ENCODE assay signal across 8 mouse cellular contexts in the genomic region with DNA sequence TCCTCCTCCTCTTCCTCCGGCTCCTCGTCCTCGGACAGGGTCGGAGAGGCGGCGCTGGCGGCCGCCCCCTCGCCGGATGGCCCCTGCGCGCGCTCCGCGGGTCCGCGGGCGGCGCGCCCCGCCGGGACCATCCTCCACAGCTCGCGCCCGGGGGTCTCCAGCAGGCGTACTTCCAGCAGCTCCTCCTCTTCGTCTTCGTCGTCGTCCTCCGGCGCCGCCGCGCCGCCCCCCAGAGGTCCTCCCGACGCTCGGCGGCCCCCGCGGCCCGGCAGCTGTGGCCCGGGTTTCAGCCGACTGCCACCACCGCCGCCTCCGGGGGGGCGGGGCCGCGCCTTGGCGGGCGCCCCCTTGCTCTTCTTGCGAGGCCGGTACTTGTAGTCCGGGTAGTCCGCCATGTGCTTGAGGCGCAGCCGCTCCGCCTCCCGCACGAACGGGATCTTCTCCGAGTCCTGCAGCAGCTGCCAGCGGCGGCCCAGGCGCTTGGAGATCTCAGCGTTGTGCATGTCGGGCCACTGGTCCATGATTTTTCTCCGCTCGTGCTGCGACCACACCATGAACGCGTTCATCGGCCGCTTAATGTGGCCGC. TPM values are rescaled to one million over a fixed set of nuclear protein-coding genes. Genes with fewer than 3 reads are reported as not detected.
DNase-seq lines count a peak whose midpoint lies in the region; ATAC-seq and TF ChIP-seq lines count a peak whose summit lies in the region.

No protein-coding gene starts in this region.

- peak overlapping the region; percentile 88 for H3K4me3 ChIP-seq in kidney, adult 2 months (ENCODE audit: insufficient read depth, low read depth, low read length)
- H3K4me3 ChIP-seq in limb, embryonic 13.5 days = peak overlapping the region; percentile 92
- H3K4me3 ChIP-seq in midbrain, postnatal 0 days (ENCODE audit: low read depth, low read length) = peak overlapping the region; percentile 74

- no peak for TF ChIP-seq POLR2A in kidney, adult 2 months (IDR thresholded peaks at IDR 0.05; ENCODE audit: low read depth, low read length)

- H3K9ac ChIP-seq in limb, embryonic 13.5 days = peak overlapping the region; percentile 98
- peak overlapping the region; percentile 94 for H3K9ac ChIP-seq in midbrain, postnatal 0 days (replicated peaks; ENCODE audit: low read length, poor library complexity, severe bottlenecking)

- under 1% methylated on average over 62 of the region's 77 CpGs for WGBS in kidney, adult 2 months
- WGBS in limb, embryonic 13.5 days = under 1% methylated on average over 74 of the region's 77 CpGs
- WGBS in midbrain, postnatal 0 days = under 1% methylated on average over 34 of the region's 77 CpGs

- no peaks in the 10 kb centered on the region for H3K9me3 ChIP-seq in limb, embryonic 13.5 days
- no peaks in the 10 kb centered on the region for H3K9me3 ChIP-seq in midbrain, postnatal 0 days (ENCODE audit: low read length)

- ATAC-seq in limb, embryonic 13.5 days (ENCODE audit: low FRiP score, low read depth) = no peak
- ATAC-seq in midbrain, postnatal 0 days (ENCODE audit: low FRiP score) = peak; percentile 8; the same call in 1 of the 2 replicates

- H3K27me3 ChIP-seq in kidney, adult 2 months (replicated peaks; ENCODE audit: control insufficient read depth, insufficient read depth, low read length) = no peaks in the 10 kb centered on the region
- H3K27me3 ChIP-seq in limb, embryonic 13.5 days = no peaks in the 10 kb centered on the region
- H3K27me3 ChIP-seq in midbrain, postnatal 0 days (ENCODE audit: insufficient read depth, low read length) = no peaks in the 10 kb centered on the region

- peak overlapping the region; percentile 94 for H3K4me2 ChIP-seq in limb, embryonic 13.5 days (replicated peaks)
- peak overlapping the region; percentile 91 for H3K4me2 ChIP-seq in midbrain, postnatal 0 days (ENCODE audit: low read depth, low read length, poor library complexity, severe bottlenecking)

- H3K4me1 ChIP-seq in kidney, adult 2 months (ENCODE audit: control insufficient read depth, insufficient read depth, low read length) = no peaks in the 10 kb centered on the region; the same call in 1 of the 2 replicates
- H3K4me1 ChIP-seq in limb, embryonic 13.5 days = peaks cover 40% of the 10 kb centered on the region
- H3K4me1 ChIP-seq in midbrain, postnatal 0 days (ENCODE audit: insufficient read depth, low read length) = peaks cover 10% of the 10 kb centered on the region; the same call in 1 of the 2 replicates

- no peaks in the 10 kb centered on the region for H3K36me3 ChIP-seq in kidney, adult 2 months (ENCODE audit: control insufficient read depth, insufficient read depth, low read length)
- H3K36me3 ChIP-seq in limb, embryonic 13.5 days = peaks cover 17% of the 10 kb centered on the region
- H3K36me3 ChIP-seq in midbrain, postnatal 0 days (ENCODE audit: insufficient read depth, low read length) = no peaks in the 10 kb centered on the region

- TF ChIP-seq CTCF in kidney, adult 2 months (conservative IDR thresholded peaks at IDR 0.05; ENCODE audit: insufficient read depth, insufficient read length, low read depth, low read length) = no peak
- TF ChIP-seq CTCF in midbrain, postnatal 0 days (IDR thresholded peaks at IDR 0.05) = peak; percentile 14; the same call in 1 of the 2 replicates

- peak overlapping the region; percentile 85 for H3K27ac ChIP-seq in kidney, adult 2 months (ENCODE audit: insufficient read depth, low read depth, low read length)
- H3K27ac ChIP-seq in limb, embryonic 13.5 days = peak overlapping the region; percentile 99
- H3K27ac ChIP-seq in midbrain, postnatal 0 days (ENCODE audit: low read depth, low read length) = peak overlapping the region; percentile 99

- DNase-seq in layer of hippocampus, adult 11-12 months (ENCODE audit: low spot score) = peak; percentile 88
- no peak for DNase-seq in layer of hippocampus, adult 9-10 months (ENCODE audit: low spot score)
- DNase-seq in embryo, embryonic 9.5 days (ENCODE audit: extremely low spot score) = peak; percentile 81
- peak; percentile 76 to 82 for DNase-seq in heart, adult 18-20 months
- peak; percentile 85 for DNase-seq in kidney, adult 2 months
- peak; percentile 84 for DNase-seq in midbrain, postnatal 0 days (ENCODE audit: low spot score)
- DNase-seq in spleen, postnatal 36 days (ENCODE audit: low spot score in 2 of 2) = peak; percentile 70 to 77

RNA-seq across cellular contexts. Expression of gene Sox12, which starts 0.8 kb away (rescaled TPM):
- total RNA-seq in heart, adult 18-20 months (2021) = 1 to 10 TPM; 5.7 to 5.8 TPM
- polyA plus RNA-seq in kidney, adult 2 months (2012; rRNA removed) = 9.1 and 9.5 TPM in 2 replicates
- 11.3 and 11.9 TPM in 2 replicates for polyA plus RNA-seq in limb, embryonic 13.5 days (2015; fragmentation: Nextera tagmentation; extraction: Ambion mirVana)
- 45.3 and 55.7 TPM in 2 replicates for total RNA-seq in midbrain, postnatal 0 days (2014; rRNA removed)
- 9.4 and 10.8 TPM in 2 replicates for polyA plus RNA-seq in midbrain, postnatal 0 days (2015; fragmentation: Nextera tagmentation; extraction: Ambion mirVana)

RNA-seq across cellular contexts. Expression of gene Zcchc3, which starts 17.7 kb away (rescaled TPM):
- total RNA-seq in heart, adult 18-20 months (2021) = 1 to 10 TPM; 5.0 to 5.8 TPM
- 3.8 and 4.3 TPM in 2 replicates for polyA plus RNA-seq in kidney, adult 2 months (2012; rRNA removed)
- 45.5 and 48.6 TPM in 2 replicates for polyA plus RNA-seq in limb, embryonic 13.5 days (2015; fragmentation: Nextera tagmentation; extraction: Ambion mirVana)
- total RNA-seq in midbrain, postnatal 0 days (2014; rRNA removed) = 15.1 and 15.2 TPM in 2 replicates
- polyA plus RNA-seq in midbrain, postnatal 0 days (2015; fragmentation: Nextera tagmentation; extraction: Ambion mirVana) = 13.9 and 16.6 TPM in 2 replicates

RNA-seq across cellular contexts. Expression of gene 6820408C15Rik, which starts 18.3 kb away (rescaled TPM):
- 1 to 10 TPM; 1.6 to 2.4 TPM for total RNA-seq in heart, adult 18-20 months (2021)
- polyA plus RNA-seq in kidney, adult 2 months (2012; rRNA removed) = 0.69 and 0.78 TPM in 2 replicates
- polyA plus RNA-seq in limb, embryonic 13.5 days (2015; fragmentation: Nextera tagmentation; extraction: Ambion mirVana) = 0.18 and 0.19 TPM in 2 replicates
- 0.94 and 1.8 TPM in 2 replicates for total RNA-seq in midbrain, postnatal 0 days (2014; rRNA removed)
- 3.3 and 4.9 TPM in 2 replicates for polyA plus RNA-seq in midbrain, postnatal 0 days (2015; fragmentation: Nextera tagmentation; extraction: Ambion mirVana)

RNA-seq across cellular contexts. Expression of gene Nrsn2, which starts 20.7 kb away (rescaled TPM):
- not detected for total RNA-seq in heart, adult 18-20 months (2021)
- 0.12 and 0.50 TPM in 2 replicates for polyA plus RNA-seq in kidney, adult 2 months (2012; rRNA removed)
- polyA plus RNA-seq in limb, embryonic 13.5 days (2015; fragmentation: Nextera tagmentation; extraction: Ambion mirVana) = 4.4 and 4.6 TPM in 2 replicates
- total RNA-seq in midbrain, postnatal 0 days (2014; rRNA removed) = 72.5 and 80.2 TPM in 2 replicates
- 103 and 111 TPM in 2 replicates for polyA plus RNA-seq in midbrain, postnatal 0 days (2015; fragmentation: Nextera tagmentation; extraction: Ambion mirVana)

RNA-seq across cellular contexts. Expression of gene Trib3, which starts 53.3 kb away (rescaled TPM):
- 1 to 10 TPM; 2.8 to 3.8 TPM for total RNA-seq in heart, adult 18-20 months (2021)
- 1.4 and 1.5 TPM in 2 replicates for polyA plus RNA-seq in kidney, adult 2 months (2012; rRNA removed)
- 1.5 and 2.2 TPM in 2 replicates for polyA plus RNA-seq in limb, embryonic 13.5 days (2015; fragmentation: Nextera tagmentation; extraction: Ambion mirVana)
- 3.0 and 4.2 TPM in 2 replicates for total RNA-seq in midbrain, postnatal 0 days (2014; rRNA removed)
- 3.0 and 3.4 TPM in 2 replicates for polyA plus RNA-seq in midbrain, postnatal 0 days (2015; fragmentation: Nextera tagmentation; extraction: Ambion mirVana)
